Mouse (Mus musculus): Measurements from ENCODE around the gene Rbms3. TPM values are rescaled to one million over a fixed set of nuclear protein-coding genes. Genes with fewer than 3 reads are reported as not detected.

The Rbms3 gene
- total and polyA plus RNA-seq, 2 experiments from 2014 or later = 43.3 to 59.9 TPM

DNA sequence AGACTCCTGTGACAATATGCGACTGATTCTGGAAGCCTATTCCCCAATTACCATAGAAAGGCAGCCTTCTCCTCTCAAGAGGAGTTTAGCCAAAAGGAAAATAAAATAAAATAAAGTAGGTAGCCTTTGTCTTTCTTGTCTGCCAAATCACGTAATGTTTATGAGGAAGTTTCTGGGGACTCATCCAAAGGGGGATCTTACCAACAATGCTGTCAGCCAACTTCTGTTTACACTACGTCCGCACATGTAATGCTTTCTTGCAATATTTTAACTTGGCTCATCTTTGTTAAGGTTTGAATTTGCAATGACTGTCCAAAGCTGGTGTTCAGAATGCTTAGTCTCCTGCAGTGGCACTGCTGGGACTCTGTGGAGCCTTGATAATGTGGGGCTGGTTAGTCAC lies 1086.9 kb downstream of the Rbms3 start:
- TF ChIP-seq CTCF (IDR thresholded peaks at IDR 0.05) = no peak
- ATAC-seq (ENCODE audit: low FRiP score) (no peak), DNase-seq (ENCODE audit: low spot score) (no peak)
- WGBS = 80% methylated on average over 4 of the region's 4 CpGs
- no peaks in the 10 kb centered on the region for H3K27me3 ChIP-seq (ENCODE audit: insufficient read depth, low read length)
- H3K9ac ChIP-seq (replicated peaks; ENCODE audit: low read length, poor library complexity, severe bottlenecking) = no peak overlapping the region
- H3K4me3 ChIP-seq (ENCODE audit: low read depth, low read length) = no peak overlapping the region
- no peak overlapping the region for H3K4me2 ChIP-seq (ENCODE audit: low read depth, low read length, poor library complexity, severe bottlenecking)
- no peaks in the 10 kb centered on the region for H3K4me1 ChIP-seq (ENCODE audit: insufficient read depth, low read length)
- no peaks in the 10 kb centered on the region for H3K36me3 ChIP-seq (ENCODE audit: insufficient read depth, low read length)
- H3K9me3 ChIP-seq (ENCODE audit: low read length) = no peaks in the 10 kb centered on the region
- no peak overlapping the region for H3K27ac ChIP-seq (ENCODE audit: low read depth, low read length)

GRCm38 (mm10) chr9:116541976-116542375 lies 1087.7 kb downstream of the Rbms3 start:
- no peaks in the 10 kb centered on the region for H3K36me3 ChIP-seq (ENCODE audit: insufficient read depth, low read length)
- H3K27me3 ChIP-seq (ENCODE audit: insufficient read depth, low read length) = no peaks in the 10 kb centered on the region
- H3K27ac ChIP-seq (ENCODE audit: low read depth, low read length) = no peak overlapping the region
- H3K4me1 ChIP-seq (ENCODE audit: insufficient read depth, low read length) = no peaks in the 10 kb centered on the region
- 84% methylated on average over 7 of the region's 7 CpGs for WGBS
- H3K9me3 ChIP-seq (ENCODE audit: low read length) = no peaks in the 10 kb centered on the region
- no peak overlapping the region for H3K9ac ChIP-seq (replicated peaks; ENCODE audit: low read length, poor library complexity, severe bottlenecking)
- DNase-seq (ENCODE audit: low spot score) (no peak), ATAC-seq (ENCODE audit: low FRiP score) (no peak)
- no peak overlapping the region for H3K4me3 ChIP-seq (ENCODE audit: low read depth, low read length)
- no peak for TF ChIP-seq CTCF (IDR thresholded peaks at IDR 0.05)
- H3K4me2 ChIP-seq (ENCODE audit: low read depth, low read length, poor library complexity, severe bottlenecking) = no peak overlapping the region

- ATAC-seq (ENCODE audit: low FRiP score) = no peak
- no peak overlapping the region for H3K4me2 ChIP-seq (ENCODE audit: low read depth, low read length, poor library complexity, severe bottlenecking)
- H3K9me3 ChIP-seq (ENCODE audit: low read length) = 0 out of 2 replicates have a peak, but pooled peaks cover 8% of the 10 kb centered on the region
- H3K27ac ChIP-seq (ENCODE audit: low read depth, low read length) = no peak overlapping the region
- peak; percentile 30 for TF ChIP-seq CTCF (IDR thresholded peaks at IDR 0.05)
- H3K4me1 ChIP-seq (ENCODE audit: insufficient read depth, low read length) = no peaks in the 10 kb centered on the region
- 61% methylated on average over 3 of the region's 3 CpGs for WGBS
- DNase-seq (ENCODE audit: low spot score) = no peak
- H3K36me3 ChIP-seq (ENCODE audit: insufficient read depth, low read length) = no peaks in the 10 kb centered on the region
- H3K4me3 ChIP-seq (ENCODE audit: low read depth, low read length) = no peak overlapping the region
- no peaks in the 10 kb centered on the region for H3K27me3 ChIP-seq (ENCODE audit: insufficient read depth, low read length)
- no peak overlapping the region for H3K9ac ChIP-seq (replicated peaks; ENCODE audit: low read length, poor library complexity, severe bottlenecking)
Observed at GRCm38 (mm10) chr9:116535709-116536108, 1094.0 kb downstream of the Rbms3 start.

DNA sequence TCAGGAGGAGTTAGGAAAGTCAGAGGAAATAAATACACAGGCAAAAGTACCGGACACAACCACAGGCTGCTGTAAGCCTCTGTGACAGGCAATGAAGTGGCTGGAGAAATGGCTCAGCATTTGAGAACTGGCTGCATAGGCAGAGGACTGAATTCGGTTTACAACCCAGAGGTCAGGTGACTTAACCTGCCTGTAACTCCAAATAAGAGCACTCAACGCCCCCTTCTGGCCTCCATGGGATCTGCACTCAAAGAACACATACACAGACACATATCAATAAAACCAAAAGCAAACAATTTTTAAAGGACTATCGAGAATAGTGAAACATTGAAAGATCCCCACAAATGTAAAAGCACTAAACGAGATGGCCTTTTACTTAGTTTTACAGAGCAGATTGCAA lies 1096.3 kb downstream of the Rbms3 start:
- Histone ChIP-seq H3K27ac (ENCODE audit: low read depth, low read length) (no peak overlapping the region), H3K36me3 (ENCODE audit: insufficient read depth, low read length) (no peaks in the 10 kb centered on the region), H3K4me1 (ENCODE audit: insufficient read depth, low read length) (no peaks in the 10 kb centered on the region), H3K9ac (replicated peaks; ENCODE audit: low read length, poor library complexity, severe bottlenecking) (no peak overlapping the region), H3K27me3 (ENCODE audit: insufficient read depth, low read length) (no peaks in the 10 kb centered on the region), H3K4me2 (ENCODE audit: low read depth, low read length, poor library complexity, severe bottlenecking) (no peak overlapping the region), H3K9me3 (ENCODE audit: low read length) (0 out of 2 replicates have a peak, but pooled peaks cover 8% of the 10 kb centered on the region), H3K4me3 (ENCODE audit: low read depth, low read length) (no peak overlapping the region)
- 81% methylated on average over 5 of the region's 5 CpGs for WGBS
- DNase-seq (ENCODE audit: low spot score) (no peak), ATAC-seq (ENCODE audit: low FRiP score) (no peak)
- peak; percentile 13; the same call in 1 of the 2 replicates for TF ChIP-seq CTCF (IDR thresholded peaks at IDR 0.05)

- no peak overlapping the region for H3K4me2 ChIP-seq (ENCODE audit: low read depth, low read length, poor library complexity, severe bottlenecking)
- no peak for TF ChIP-seq CTCF (IDR thresholded peaks at IDR 0.05)
- no peak overlapping the region for H3K27ac ChIP-seq (ENCODE audit: low read depth, low read length)
- H3K27me3 ChIP-seq (ENCODE audit: insufficient read depth, low read length) = no peaks in the 10 kb centered on the region
- no peaks in the 10 kb centered on the region for H3K4me1 ChIP-seq (ENCODE audit: insufficient read depth, low read length)
- 94% methylated on average over 4 of the region's 4 CpGs for WGBS
- 0 out of 2 replicates have a peak, but pooled peaks cover 8% of the 10 kb centered on the region for H3K9me3 ChIP-seq (ENCODE audit: low read length)
- ATAC-seq (ENCODE audit: low FRiP score) (no peak), DNase-seq (ENCODE audit: low spot score) (no peak)
- H3K4me3 ChIP-seq (ENCODE audit: low read depth, low read length) = no peak overlapping the region
- H3K36me3 ChIP-seq (ENCODE audit: insufficient read depth, low read length) = no peaks in the 10 kb centered on the region
- no peak overlapping the region for H3K9ac ChIP-seq (replicated peaks; ENCODE audit: low read length, poor library complexity, severe bottlenecking)
Observed at GRCm38 (mm10) chr9:116531121-116531520, 1098.6 kb downstream of the Rbms3 start.

GRCm38 (mm10) chr9:116524386-116524785 lies 1105.3 kb downstream of the Rbms3 start:
- Histone ChIP-seq H3K4me1 (ENCODE audit: insufficient read depth, low read length) (no peaks in the 10 kb centered on the region), H3K4me3 (ENCODE audit: low read depth, low read length) (no peak overlapping the region), H3K36me3 (ENCODE audit: insufficient read depth, low read length) (no peaks in the 10 kb centered on the region), H3K27ac (ENCODE audit: low read depth, low read length) (no peak overlapping the region; the same call in 1 of the 2 replicates), H3K4me2 (ENCODE audit: low read depth, low read length, poor library complexity, severe bottlenecking) (no peak overlapping the region), H3K27me3 (ENCODE audit: insufficient read depth, low read length) (no peaks in the 10 kb centered on the region), H3K9me3 (ENCODE audit: low read length) (no peaks in the 10 kb centered on the region), H3K9ac (replicated peaks; ENCODE audit: low read length, poor library complexity, severe bottlenecking) (no peak overlapping the region)
- DNase-seq (ENCODE audit: low spot score) = peak; percentile 63
- TF ChIP-seq CTCF (IDR thresholded peaks at IDR 0.05) = no peak
- 68% methylated on average over 5 of the region's 5 CpGs for WGBS
- no peak for ATAC-seq (ENCODE audit: low FRiP score)

All from midbrain, postnatal 0 days (tissue).